Mouse (Mus musculus): ENCODE measurements around the gene Aip. TPM values are rescaled to one million over a fixed set of nuclear protein-coding genes. Genes with fewer than 3 reads are reported as not detected.
A peak's percentile ranks its signal among the peaks of the same experiment; 100 is the strongest.

Aip gene
- total RNA-seq, 2 experiments from 2014 or later = 54.2 to 56.8 TPM

- no peak for DNase-seq (ENCODE audit: low spot score)
- intact Hi-C loops (cut with DNase I) = no loop called here
Measured at GRCm38 (mm10) chr19:4153232-4153654, 27.6 kb upstream of the Aip start, which contains the start of gene Ptprcap. TSS of gene Ptprcap (plus strand) at chr19:4153604.

- intact Hi-C loops (cut with DNase I) = no loop called here
- no peak for DNase-seq (ENCODE audit: low spot score)
Measured at GRCm38 (mm10) chr19:4152445-4153231, 27.0 kb upstream of the Aip start.

- no peak for DNase-seq (ENCODE audit: low spot score)
- intact Hi-C loops (cut with DNase I) = no loop called here
Measured at GRCm38 (mm10) chr19:4151898-4152297, 26.2 kb upstream of the Aip start.

GRCm38 (mm10) chr19:4151488-4151860 lies 25.8 kb upstream of the Aip start:
- DNase-seq (ENCODE audit: low spot score) = no peak
- intact Hi-C loops (cut with DNase I) = no loop called here

- intact Hi-C loops (cut with DNase I) = no loop called here
- no peak for DNase-seq (ENCODE audit: low spot score)
Measured at GRCm38 (mm10) chr19:4150567-4151487, 25.2 kb upstream of the Aip start.

GRCm38 (mm10) chr19:4149764-4150461 lies 24.3 kb upstream of the Aip start:
- DNase-seq (ENCODE audit: low spot score) = no peak
- intact Hi-C loops (cut with DNase I) = no loop called here

GRCm38 (mm10) chr19:4149283-4149682 lies 23.6 kb upstream of the Aip start:
- intact Hi-C loops (cut with DNase I) = no loop called here
- no peak for DNase-seq (ENCODE audit: low spot score)

- intact Hi-C loops (cut with DNase I) = no loop called here
- DNase-seq (ENCODE audit: low spot score) = no peak
Measured at GRCm38 (mm10) chr19:4148819-4149218, 23.2 kb upstream of the Aip start.

- intact Hi-C loops (cut with DNase I) = no loop called here
- peak; percentile 95 for DNase-seq (ENCODE audit: low spot score)
Measured at GRCm38 (mm10) chr19:4148491-4148806, 22.8 kb upstream of the Aip start, which contains the start of gene Coro1b. TSS of gene Coro1b (plus strand) at chr19:4148619.

- DNase-seq (ENCODE audit: low spot score) = no peak
- intact Hi-C loops (cut with DNase I) = no loop called here
Measured at GRCm38 (mm10) chr19:4147782-4148490, 22.3 kb upstream of the Aip start.

GRCm38 (mm10) chr19:4147022-4147405 lies 21.4 kb upstream of the Aip start:
- intact Hi-C loops (cut with DNase I) = no loop called here
- DNase-seq (ENCODE audit: low spot score) = no peak

GRCm38 (mm10) chr19:4146366-4147021 lies 20.8 kb upstream of the Aip start:
- no peak for DNase-seq (ENCODE audit: low spot score)
- intact Hi-C loops (cut with DNase I) = no loop called here

GRCm38 (mm10) chr19:4145936-4146335 lies 20.3 kb upstream of the Aip start:
- intact Hi-C loops (cut with DNase I) = no loop called here
- DNase-seq (ENCODE audit: low spot score) = no peak

GRCm38 (mm10) chr19:4144550-4145498 lies 19.2 kb upstream of the Aip start:
- no peak for DNase-seq (ENCODE audit: low spot score)
- intact Hi-C loops (cut with DNase I) = no loop called here

GRCm38 (mm10) chr19:4143759-4144268 lies 18.2 kb upstream of the Aip start, which contains the start of gene Cabp4:
TSS of gene Cabp4 (minus strand) at chr19:4144033.
- DNase-seq (ENCODE audit: low spot score) = no peak
- intact Hi-C loops (cut with DNase I) = no loop called here

- no peak for DNase-seq (ENCODE audit: low spot score)
- intact Hi-C loops (cut with DNase I) = no loop called here
Measured at GRCm38 (mm10) chr19:4142416-4143173, 16.9 kb upstream of the Aip start.

GRCm38 (mm10) chr19:4140147-4140546 lies 14.5 kb upstream of the Aip start:
- no peak for DNase-seq (ENCODE audit: low spot score)

More at GRCm38 (mm10) chr19:4140147-4140546, 14.5 kb upstream of the Aip start:
- intact Hi-C loops (cut with DNase I) = no loop called here
